Mouse (Mus musculus): ENCODE measurements around the gene Aip.
"Not testable (repeated sequence)": the region's sequence is repeated elsewhere in the genome, so short reads cannot be mapped to it uniquely, and the experiment has no call there.

Aip gene

DNA sequence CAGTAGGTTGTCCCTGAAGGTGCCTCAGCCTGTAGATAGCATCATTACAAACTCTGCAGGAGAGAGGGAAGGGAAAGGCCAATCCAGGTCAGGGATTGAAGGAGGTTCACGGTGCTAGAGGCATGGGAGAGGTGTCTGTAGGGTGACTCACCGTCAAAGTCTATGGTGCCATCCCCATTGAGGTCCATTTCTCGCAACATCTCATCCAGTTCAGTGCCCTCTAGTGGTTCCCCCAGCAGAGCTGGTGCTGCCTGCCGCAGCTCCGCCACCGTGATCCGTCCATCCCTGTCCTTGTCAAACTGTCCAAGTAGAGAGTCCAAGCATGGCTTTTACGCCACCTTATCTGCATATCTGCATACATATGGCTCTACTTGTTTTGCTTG, 10.3 kb upstream of the Aip start:
- not testable (repeated sequence) for DNase-seq (ENCODE audit: low spot score)

DNA sequence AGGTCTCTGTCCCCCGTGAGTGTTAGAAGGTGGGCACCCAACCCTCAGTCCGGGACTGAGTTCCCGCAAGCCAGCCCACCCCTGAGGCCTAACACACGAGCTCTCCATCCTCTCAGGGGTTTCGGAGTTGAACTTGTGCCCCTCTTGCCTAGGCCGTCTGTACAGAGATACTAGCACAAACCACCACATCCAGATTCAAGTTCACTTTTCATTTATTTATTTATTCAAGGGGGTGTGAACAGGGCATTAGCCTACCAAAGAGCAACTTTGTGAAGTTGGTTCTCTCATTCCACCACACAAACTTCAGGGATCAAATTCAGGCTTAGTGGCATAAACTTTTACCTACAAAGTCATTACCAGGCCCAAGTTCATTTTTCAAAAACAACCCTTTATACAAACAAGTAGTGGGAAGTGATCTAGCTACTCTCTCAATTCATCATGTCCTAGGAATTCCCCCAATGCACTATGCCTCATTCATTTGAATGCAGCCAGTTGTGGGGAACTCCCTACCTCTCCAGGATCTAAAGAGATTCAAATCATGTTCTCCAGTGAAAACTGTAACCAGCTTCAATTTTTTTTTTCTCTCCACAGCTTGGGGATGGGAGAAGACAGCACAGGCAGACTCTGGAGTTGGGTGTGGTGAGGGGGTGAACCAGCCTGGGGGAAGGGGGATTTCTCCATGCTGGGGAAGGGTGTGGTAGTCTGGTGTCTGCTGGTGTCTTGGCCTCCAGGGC, 9.7 kb upstream of the Aip start:
- DNase-seq (ENCODE audit: low spot score), result not testable (repeated sequence)

DNA sequence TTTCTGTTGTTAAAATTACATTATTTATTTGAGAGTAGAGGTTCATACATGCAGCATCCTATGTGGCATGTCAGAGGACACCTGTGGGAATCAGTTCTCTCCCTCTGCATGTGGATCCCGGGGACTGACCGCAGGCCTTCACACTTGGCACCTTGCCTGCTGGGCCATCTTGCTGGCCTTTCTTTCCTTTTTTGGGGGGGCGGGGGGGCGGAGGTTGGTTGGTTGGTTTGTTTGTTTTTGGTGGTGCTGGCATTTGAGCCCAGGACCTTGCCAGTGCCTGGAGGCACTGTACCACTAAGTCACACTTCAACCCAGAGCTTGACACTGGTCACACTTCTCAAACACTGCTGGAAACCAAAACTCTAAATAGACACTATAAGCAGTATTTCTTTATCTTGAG, 8.7 kb upstream of the Aip start:
- DNase-seq (ENCODE audit: low spot score), result no peak

DNA sequence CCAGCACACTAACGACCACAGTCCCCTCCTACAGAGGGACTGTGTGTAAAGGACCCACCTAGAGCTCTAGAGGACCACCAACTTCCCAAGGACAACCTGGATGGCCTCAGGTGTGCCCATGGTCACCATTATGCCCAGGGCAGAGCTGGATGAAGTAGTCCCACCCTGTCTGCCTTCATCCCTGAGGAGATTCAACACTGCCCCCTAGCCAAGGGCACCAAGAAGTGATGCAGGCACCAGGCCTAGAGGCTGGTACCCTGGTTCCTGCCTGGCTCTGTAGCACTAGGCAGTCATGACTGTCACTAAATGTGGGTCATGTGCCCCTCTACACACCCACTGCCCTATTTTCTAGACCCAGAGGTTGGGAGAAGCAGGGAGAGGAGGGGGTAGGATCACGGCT, 6.1 kb upstream of the Aip start:
- DNase-seq (ENCODE audit: low spot score), result no peak

DNA sequence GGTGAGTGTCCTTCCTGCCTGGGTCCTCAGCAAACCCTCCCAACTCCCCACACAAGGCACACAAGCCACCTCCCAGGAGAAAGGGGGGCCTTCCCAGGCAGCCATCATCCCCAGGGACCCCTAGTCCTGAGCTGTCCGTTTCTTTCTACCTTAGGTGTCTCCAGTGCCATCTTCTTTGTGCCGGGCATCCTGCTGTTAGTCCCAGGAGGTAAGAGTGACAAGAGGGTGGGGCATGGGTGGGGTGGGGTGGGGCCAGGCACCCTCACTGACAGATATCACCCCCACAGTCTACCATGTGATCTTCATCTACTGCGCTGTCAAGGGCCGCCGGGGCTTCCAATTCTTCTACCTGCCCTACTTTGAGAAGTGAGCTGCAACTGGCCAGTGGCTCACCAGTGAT, 5.4 kb upstream of the Aip start:
- DNase-seq (ENCODE audit: low spot score), result no peak

DNA sequence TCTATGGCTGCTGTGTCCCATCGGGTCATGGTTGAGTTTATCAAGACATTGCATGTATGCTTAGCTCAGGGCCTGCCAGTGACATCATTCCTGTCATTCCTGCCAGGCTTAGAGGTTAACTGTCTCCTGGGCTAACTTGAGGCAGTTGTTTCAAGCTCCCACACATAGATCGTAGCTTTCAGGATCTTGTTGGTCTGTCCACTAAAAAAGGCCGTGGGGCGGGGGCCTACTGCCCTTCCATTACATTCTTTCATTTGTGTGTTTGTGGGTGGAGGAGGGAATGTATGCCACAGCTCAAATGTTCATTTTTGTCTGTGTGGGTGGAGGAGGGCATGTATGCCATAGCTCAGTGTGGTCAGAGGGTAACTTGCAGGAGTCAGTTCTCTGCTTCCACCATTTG, 4.4 kb upstream of the Aip start:
- no peak for DNase-seq (ENCODE audit: low spot score)

DNA sequence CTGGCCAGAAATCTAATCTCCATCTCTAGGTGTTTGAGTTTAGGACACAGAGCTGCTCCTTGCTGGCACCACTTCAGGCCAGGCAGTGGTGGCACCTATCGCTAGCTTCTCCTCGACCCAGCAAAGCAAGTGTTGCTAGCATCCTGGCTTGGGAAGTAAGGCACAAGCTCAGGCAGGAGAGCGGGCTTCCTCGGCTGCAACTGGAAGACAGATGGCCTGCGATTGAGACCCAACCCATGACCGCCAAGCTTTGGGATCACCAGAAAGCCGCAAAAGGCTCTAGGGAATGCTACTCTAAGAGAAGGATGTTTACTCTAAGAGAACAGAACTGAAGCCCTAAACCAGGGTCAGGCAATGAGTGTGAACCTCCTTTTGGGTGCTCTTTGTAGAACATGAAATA, 3.8 kb upstream of the Aip start:
- DNase-seq (ENCODE audit: low spot score), result no peak

DNA sequence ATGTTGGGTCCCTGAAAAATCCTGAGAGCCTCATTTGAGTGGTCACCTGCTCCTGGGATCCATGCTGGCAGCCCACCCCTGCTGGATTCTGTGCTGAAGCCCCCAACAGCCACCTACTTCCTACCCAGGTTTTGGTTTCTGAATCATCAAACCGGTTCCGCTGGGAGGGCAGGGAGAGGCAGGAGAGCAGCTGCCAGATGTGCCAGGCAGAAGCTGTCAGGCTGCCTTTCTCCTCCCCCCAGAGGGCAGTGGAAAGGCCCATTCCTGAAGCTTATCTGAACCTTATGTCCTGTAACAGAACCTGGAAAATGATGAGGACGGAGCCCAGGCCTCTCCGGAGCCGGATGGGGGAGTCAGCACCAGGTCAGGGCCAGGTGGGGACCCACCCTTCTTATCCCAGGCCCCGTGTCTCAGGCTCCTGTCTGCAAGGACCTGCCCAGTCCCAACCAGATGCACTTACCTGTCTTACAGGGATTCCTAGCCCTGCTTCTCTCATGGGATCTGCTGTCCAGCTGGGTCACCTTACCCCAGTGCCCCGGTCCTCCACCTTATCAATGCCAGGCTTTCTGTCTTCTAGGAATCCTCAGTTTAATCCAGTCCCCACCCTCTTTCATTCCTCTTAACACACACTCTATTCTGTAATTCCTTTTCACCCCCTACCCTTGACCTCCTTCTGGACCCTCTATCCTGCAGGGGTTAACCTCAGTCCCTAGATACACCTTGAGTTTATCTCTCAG, 1.3 kb upstream of the Aip start:
- no peak for DNase-seq (ENCODE audit: low spot score)

DNA sequence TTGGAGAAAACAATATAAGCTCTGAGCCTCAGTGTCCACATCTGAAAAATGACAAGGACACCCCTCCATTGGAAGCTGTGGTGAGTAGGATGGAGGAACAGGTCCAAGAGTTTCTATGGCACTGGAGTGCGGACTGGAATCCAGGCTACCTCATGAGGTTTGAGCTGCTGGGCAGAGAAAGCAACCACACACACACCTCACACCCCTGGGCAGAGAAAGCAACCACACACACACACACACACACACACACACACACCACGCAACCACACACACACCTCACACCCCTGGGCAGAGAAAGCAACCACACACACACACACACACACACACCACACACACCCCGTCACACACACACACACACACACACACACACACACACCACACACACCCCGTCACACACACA, 390 bp downstream of the Aip start:
- not testable (repeated sequence) for DNase-seq (ENCODE audit: low spot score)

DNA sequence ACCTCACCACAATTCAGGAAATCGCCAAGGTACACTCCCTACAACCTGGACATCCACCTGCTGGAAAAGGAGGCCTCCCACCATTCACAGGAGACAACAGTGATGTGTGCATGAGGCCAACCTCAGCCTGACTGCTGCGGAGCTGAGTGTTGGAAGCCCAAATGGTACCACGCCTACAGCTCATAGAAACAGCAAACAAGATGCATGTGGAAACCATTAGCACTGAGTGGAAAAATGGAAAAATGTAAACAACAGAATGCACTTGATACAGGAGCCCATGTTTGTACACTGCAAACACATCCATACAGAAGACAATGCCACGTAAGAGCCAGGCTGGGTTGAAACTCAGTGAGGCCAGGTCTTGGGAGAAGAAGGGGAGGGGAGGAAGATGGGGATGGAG, 1.2 kb downstream of the Aip start:
- DNase-seq (ENCODE audit: low spot score), result no peak

DNA sequence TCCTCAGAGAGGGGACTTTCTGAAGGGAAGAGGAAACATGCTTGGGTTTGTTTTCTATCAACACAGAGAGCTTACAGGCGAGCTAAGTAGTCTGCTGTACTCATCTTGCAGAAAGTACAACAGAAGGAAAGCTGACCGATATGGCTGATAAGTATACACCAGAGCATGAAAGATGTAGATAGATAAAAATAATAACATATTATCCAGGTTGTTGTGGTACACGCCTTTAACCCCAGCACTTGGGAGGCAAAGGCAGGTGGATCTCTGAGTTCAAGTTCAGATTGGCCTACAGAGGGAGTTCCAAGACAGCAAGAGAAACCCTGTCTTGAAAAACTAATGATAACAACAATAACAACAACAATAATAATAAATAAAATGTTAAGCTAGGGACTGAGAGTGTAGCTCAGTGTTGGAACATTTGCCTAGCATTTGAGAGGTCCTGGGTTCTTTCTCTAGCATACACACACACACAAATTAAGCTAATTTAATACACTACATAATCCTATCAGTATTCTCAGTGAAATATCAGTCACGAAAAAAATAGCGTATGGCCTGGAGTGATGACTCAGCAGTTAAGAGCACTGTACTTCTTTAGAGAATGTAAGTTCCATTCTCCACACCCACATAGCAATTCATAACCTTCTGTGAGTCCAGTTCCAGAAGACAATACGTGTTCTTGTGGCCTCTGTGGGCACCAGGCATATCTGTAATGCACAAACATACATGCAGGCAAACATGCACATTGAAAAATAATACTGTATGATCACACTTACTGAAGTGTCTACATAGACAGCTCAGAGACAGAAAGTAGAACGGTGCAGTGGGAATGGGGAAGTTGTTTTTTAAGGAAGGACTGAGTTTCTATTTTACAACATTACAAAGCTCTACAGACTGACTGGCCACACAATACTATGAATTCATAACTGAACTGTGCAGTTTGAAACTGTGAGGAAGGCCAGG, 3.0 kb downstream of the Aip start:
- no peak for DNase-seq (ENCODE audit: low spot score)

DNA sequence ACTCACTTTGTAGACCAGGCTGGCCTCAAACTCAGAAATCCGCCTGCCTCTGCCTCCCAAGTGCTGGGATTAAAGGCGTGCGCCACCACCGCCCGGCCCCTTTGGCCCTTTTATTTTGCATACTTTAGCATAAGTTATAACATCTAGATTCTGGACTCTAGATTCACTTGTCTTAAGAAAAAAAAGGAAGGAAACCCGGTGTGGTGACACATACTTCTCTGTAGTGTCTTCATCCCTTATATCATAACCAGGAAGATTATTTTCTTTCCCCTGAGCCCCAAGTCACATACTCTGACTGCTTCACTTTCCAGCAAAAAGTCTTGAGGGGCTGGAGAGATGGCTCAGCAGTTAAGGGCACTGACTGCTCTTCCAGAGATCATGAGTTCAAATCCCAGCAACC, 3.8 kb downstream of the Aip start:
- DNase-seq (ENCODE audit: low spot score), result not testable (repeated sequence)

DNA sequence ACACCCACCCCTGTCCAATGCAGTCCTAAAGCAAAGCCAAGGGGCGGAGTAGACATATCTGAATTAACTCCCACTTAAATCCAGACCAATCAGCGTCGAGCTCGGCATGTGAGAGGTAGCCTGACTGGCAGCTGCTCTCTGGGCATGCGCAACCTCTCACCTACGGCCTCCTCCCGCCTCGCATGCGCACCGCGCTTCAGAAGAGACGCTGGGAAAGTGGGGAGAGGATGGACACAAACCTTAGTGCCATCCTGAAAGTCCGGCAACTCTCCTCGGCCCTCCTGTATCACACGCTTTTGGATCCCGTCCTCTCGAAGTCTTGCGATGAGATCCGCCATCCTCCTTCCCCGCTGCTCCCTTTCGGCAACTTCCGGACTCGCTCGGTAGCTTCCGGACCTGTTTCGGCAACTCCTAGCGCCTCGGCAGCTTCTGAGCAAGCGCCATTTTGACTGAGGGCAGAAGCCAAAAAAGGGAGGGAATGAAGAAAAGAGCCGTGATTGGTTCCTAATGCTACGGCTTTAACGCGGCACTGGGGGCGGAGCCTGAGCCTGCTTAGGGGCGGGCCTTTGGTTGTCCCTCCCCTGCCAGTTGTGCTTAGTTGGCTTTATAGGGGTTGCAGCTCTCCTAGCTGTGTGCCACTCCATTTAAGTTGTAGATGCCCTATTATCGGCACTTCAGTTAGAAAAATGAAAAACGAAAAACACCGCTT, 4.4 kb downstream of the Aip start:
- peak; percentile 99 for DNase-seq (ENCODE audit: low spot score)

DNA sequence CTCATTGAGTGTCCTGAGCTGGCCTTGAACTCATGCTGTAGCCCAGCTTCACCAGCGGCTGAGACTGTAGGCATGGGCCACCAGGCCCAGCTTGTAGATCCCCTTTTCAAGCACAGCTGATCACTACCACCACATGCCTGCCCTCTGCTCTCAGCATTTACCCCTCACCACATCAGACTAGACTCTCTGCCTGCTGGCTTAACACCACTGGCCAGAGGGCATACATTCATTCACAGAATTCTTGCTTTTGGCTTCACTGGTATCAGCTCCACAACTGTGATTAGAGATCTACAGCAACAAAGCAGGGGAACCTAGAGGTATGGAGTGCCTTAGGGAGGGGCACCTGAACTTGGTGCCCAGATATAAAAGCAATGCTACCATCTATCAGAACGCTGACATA, 5.2 kb downstream of the Aip start:
- DNase-seq (ENCODE audit: low spot score), result no peak

DNA sequence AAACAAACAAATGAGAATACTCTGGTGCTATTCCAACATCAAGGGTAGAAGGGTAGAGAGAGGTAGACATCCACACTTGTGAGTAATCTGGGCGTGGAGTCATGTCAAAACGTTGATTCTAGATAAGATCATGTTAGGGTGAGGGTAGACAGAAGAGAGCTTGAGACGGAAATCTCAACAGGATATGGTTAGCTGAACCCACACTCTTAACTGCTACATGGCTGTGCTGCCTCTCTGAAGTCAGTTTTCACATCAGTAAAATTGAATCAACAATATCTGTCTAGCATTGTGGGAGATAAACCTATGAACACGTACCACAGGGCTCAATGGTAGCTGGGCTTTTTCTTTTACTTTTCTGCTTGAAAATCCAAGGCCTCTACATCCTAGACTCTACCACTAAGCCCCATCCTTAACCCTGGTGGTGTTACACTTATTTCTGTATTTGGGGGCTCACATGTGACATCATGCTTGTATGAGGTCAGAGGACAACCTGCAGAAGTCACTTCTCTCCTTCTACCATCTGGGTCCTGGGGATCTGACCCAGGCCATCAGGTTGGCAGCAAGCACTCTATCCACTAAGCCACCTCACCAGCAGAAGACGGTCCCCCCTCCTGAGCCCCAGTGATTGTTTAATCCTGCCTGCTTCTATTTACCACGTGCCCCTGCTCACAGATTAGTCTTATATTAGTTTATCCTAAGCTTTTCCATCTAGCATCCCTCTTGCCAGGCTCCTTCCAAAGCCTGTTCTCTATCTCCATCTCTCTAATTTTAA, 5.8 kb downstream of the Aip start:
- no peak for DNase-seq (ENCODE audit: low spot score)

DNA sequence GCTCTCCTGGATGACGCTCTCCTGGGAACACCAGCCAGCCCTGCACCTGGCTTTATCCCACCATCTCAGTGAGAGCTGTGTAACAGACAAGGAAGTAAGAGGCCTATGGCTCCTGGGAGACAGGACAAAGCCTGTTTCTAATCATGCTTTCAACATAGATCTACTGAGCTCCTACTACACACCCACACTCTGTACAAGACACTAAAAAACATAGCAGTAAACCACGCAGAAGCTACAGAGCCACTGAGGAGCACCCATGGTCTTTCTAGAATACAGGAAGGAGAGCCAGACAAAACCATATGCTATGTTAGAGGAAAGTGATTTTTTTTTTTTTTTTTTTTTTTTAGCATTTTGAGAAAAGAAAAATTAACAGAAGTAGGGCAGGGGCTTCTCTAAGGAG, 7.3 kb downstream of the Aip start:
- DNase-seq (ENCODE audit: low spot score), result no peak

DNA sequence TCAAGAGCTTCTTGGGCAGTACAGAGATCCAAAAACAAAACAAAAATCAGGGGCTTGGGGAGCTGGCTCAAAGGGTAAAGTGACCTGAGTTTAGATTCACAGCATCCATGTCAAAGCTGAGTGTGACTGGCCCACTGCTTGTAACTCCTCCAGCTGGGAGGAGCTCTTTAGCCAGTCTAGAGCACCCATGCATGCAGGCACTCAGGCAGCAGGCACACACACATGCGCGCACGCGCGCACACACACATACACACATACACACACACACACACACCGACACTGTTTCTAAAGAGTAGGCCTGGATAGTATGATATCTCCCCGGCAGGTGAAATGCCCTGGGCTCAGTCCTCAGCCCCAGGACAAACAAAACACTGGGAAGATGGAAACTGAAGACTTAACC, 8.7 kb downstream of the Aip start:
- no peak for DNase-seq (ENCODE audit: low spot score)

DNA sequence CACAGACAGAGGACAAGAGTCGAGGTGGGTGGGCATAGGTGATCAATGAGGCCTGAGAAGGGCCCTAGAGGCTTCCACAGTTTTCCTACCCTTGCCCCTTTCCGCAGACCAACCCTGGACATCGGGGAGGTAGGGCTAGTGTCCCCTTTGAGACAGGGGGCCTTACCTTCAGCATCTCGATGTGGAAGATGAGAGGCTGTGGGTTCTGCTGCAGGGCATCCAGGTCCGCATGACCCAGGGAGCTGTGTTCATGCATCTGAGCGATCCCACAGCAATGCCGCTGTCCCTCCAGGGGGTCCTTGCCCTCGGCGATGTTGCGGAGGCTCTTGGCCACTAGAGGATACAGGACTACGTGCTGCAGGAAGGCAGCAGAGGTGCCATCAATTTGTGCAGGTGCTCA, 9.8 kb downstream of the Aip start:
- DNase-seq (ENCODE audit: low spot score), result no peak

DNA sequence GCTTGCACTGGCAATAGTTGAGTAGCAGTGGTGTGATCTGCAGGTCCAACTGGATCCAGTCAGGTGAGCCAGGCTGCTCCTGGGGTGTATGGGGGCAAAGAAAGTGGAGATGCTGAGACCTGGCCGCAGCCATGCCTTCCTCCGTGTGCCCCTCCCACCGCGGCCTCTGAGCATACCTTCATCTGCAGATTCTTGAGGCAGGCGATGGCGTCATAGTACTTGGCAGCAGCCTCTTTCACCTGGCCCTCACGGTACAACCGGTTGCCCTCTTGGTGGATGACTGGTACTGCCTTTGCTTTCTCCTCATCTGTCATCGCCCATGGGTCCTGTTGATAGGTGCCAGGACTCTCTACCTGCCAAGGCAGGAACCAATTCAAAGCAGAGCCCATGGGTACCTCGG, 10.5 kb downstream of the Aip start:
- peak; percentile 45 for DNase-seq (ENCODE audit: low spot score)

DNA sequence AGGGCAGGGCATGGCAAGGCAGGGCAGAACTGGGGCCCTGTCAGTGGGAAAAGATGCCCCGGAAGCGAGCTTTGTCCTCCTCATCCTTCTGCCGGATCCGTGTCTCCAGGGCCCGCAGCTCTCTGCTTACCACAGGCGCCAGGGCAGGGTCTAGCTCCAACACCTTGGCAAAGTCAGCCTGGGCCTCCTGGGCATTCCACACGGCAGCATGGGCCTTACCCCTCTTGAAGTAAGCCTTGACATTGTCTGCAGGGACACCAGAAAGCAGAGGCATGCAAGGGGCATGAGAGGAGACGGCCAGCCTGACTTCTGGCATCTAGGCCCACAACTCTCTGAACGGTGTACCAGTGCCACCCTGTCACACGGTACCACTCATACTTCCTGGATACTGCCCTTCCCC, 11.1 kb downstream of the Aip start:
- DNase-seq (ENCODE audit: low spot score), result peak; percentile 44

DNA sequence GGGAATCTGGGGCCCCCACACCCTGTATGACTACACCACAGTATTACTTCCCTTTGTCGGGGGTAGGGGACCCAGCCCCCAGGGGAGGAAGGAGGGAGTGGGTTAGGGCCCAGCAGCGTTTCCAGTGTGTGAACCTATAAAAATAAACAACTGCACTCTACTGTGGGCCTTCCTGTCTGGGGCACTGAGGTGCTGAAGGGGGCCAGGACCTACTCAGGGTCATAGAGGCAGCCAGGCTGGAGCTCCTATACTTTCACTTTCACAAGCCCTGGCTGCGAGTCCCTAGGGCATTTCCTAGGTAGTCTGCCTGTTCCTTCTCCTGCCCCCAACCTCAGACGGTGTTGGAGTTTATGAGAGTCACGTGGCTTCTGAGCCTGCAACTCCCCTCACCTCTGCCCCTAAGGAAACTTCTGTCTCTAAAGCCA, 11.8 kb downstream of the Aip start:
- peak; percentile 43 for DNase-seq (ENCODE audit: low spot score)

Measured in testis, postnatal 10 days (tissue).